Mouse (Mus musculus): ENCODE data around the gene Slc41a2. TPM values are rescaled to one million over a fixed set of nuclear protein-coding genes. Genes with fewer than 3 reads are reported as not detected.

Slc41a2 gene
- total and polyA plus RNA-seq, 2 experiments from 2014 or later, result 11.9 to 42.0 TPM

GRCm38 (mm10) chr10:83346359-83346736 is 8.7 kb upstream of the Slc41a2 start:
- WGBS, result 80% methylated on average over 5 of the region's 5 CpGs
- no peak for TF ChIP-seq CTCF (IDR thresholded peaks at IDR 0.05)
- Histone ChIP-seq H3K4me3 (ENCODE audit: low read depth, low read length) (no peak overlapping the region), H3K27me3 (ENCODE audit: insufficient read depth, low read length) (no peaks in the 10 kb centered on the region), H3K4me1 (ENCODE audit: insufficient read depth, low read length) (no peaks in the 10 kb centered on the region), H3K4me2 (ENCODE audit: low read depth, low read length, poor library complexity, severe bottlenecking) (no peak overlapping the region), H3K36me3 (ENCODE audit: insufficient read depth, low read length) (no peaks in the 10 kb centered on the region), H3K9me3 (ENCODE audit: low read length) (no peaks in the 10 kb centered on the region), H3K27ac (ENCODE audit: low read depth, low read length) (no peak overlapping the region), H3K9ac (replicated peaks; ENCODE audit: low read length, poor library complexity, severe bottlenecking) (no peak overlapping the region)
- ATAC-seq (ENCODE audit: low FRiP score) (no peak), DNase-seq (ENCODE audit: low spot score) (no peak)

- 43% methylated on average over 7 of the region's 7 CpGs for WGBS
- H3K27me3 ChIP-seq (ENCODE audit: insufficient read depth, low read length), result no peaks in the 10 kb centered on the region
- no peaks in the 10 kb centered on the region for H3K4me1 ChIP-seq (ENCODE audit: insufficient read depth, low read length)
- H3K36me3 ChIP-seq (ENCODE audit: insufficient read depth, low read length), result no peaks in the 10 kb centered on the region
- H3K4me3 ChIP-seq (ENCODE audit: low read depth, low read length), result no peak overlapping the region
- no peak overlapping the region for H3K27ac ChIP-seq (ENCODE audit: low read depth, low read length)
- H3K9ac ChIP-seq (replicated peaks; ENCODE audit: low read length, poor library complexity, severe bottlenecking), result no peak overlapping the region
- no peak for TF ChIP-seq CTCF (IDR thresholded peaks at IDR 0.05)
- DNase-seq (ENCODE audit: low spot score) (no peak), ATAC-seq (ENCODE audit: low FRiP score) (no peak)
- no peaks in the 10 kb centered on the region for H3K9me3 ChIP-seq (ENCODE audit: low read length)
- no peak overlapping the region for H3K4me2 ChIP-seq (ENCODE audit: low read depth, low read length, poor library complexity, severe bottlenecking)
Measured at GRCm38 (mm10) chr10:83345693-83346358, 8.1 kb upstream of the Slc41a2 start.

GRCm38 (mm10) chr10:83343828-83344685 is 6.4 kb upstream of the Slc41a2 start:
- Histone ChIP-seq H3K27me3 (ENCODE audit: insufficient read depth, low read length) (no peaks in the 10 kb centered on the region), H3K9me3 (ENCODE audit: low read length) (no peaks in the 10 kb centered on the region), H3K4me3 (ENCODE audit: low read depth, low read length) (no peak overlapping the region), H3K4me2 (ENCODE audit: low read depth, low read length, poor library complexity, severe bottlenecking) (no peak overlapping the region), H3K36me3 (ENCODE audit: insufficient read depth, low read length) (no peaks in the 10 kb centered on the region), H3K9ac (replicated peaks; ENCODE audit: low read length, poor library complexity, severe bottlenecking) (no peak overlapping the region), H3K27ac (ENCODE audit: low read depth, low read length) (no peak overlapping the region), H3K4me1 (ENCODE audit: insufficient read depth, low read length) (no peaks in the 10 kb centered on the region)
- no peak for TF ChIP-seq CTCF (IDR thresholded peaks at IDR 0.05)
- WGBS, result 35% methylated on average over 2 of the region's 2 CpGs
- no peak for ATAC-seq (ENCODE audit: low FRiP score)
- no peak for DNase-seq (ENCODE audit: low spot score)

- no peak overlapping the region for H3K27ac ChIP-seq (ENCODE audit: low read depth, low read length)
- no peak overlapping the region for H3K4me3 ChIP-seq (ENCODE audit: low read depth, low read length)
- H3K4me2 ChIP-seq (ENCODE audit: low read depth, low read length, poor library complexity, severe bottlenecking), result no peak overlapping the region
- DNase-seq (ENCODE audit: low spot score), result no peak
- H3K27me3 ChIP-seq (ENCODE audit: insufficient read depth, low read length), result no peaks in the 10 kb centered on the region
- no peaks in the 10 kb centered on the region for H3K4me1 ChIP-seq (ENCODE audit: insufficient read depth, low read length)
- 88% methylated on average over 5 of the region's 5 CpGs for WGBS
- no peak for ATAC-seq (ENCODE audit: low FRiP score)
- H3K9ac ChIP-seq (replicated peaks; ENCODE audit: low read length, poor library complexity, severe bottlenecking), result no peak overlapping the region
- no peaks in the 10 kb centered on the region for H3K36me3 ChIP-seq (ENCODE audit: insufficient read depth, low read length)
- TF ChIP-seq CTCF (IDR thresholded peaks at IDR 0.05), result no peak
- no peaks in the 10 kb centered on the region for H3K9me3 ChIP-seq (ENCODE audit: low read length)
Measured at GRCm38 (mm10) chr10:83343171-83343570, 5.5 kb upstream of the Slc41a2 start.

- H3K4me3 ChIP-seq (ENCODE audit: low read depth, low read length), result no peak overlapping the region
- no peaks in the 10 kb centered on the region for H3K9me3 ChIP-seq (ENCODE audit: low read length)
- H3K27me3 ChIP-seq (ENCODE audit: insufficient read depth, low read length), result no peaks in the 10 kb centered on the region
- H3K27ac ChIP-seq (ENCODE audit: low read depth, low read length), result no peak overlapping the region
- no peak overlapping the region for H3K4me2 ChIP-seq (ENCODE audit: low read depth, low read length, poor library complexity, severe bottlenecking)
- no peaks in the 10 kb centered on the region for H3K36me3 ChIP-seq (ENCODE audit: insufficient read depth, low read length)
- DNase-seq (ENCODE audit: low spot score) (no peak), ATAC-seq (ENCODE audit: low FRiP score) (no peak)
- H3K9ac ChIP-seq (replicated peaks; ENCODE audit: low read length, poor library complexity, severe bottlenecking), result no peak overlapping the region
- WGBS, result 29% methylated on average over 2 of the region's 2 CpGs
- TF ChIP-seq CTCF (IDR thresholded peaks at IDR 0.05), result no peak
- H3K4me1 ChIP-seq (ENCODE audit: insufficient read depth, low read length), result no peaks in the 10 kb centered on the region
Measured at GRCm38 (mm10) chr10:83341226-83341625, 3.5 kb upstream of the Slc41a2 start.

- H3K4me3 ChIP-seq (ENCODE audit: low read depth, low read length), result peak overlapping the region; percentile 77
- no peak for TF ChIP-seq CTCF (IDR thresholded peaks at IDR 0.05)
- peaks cover 4% of the 10 kb centered on the region; the same call in 1 of the 2 replicates for H3K27me3 ChIP-seq (ENCODE audit: insufficient read depth, low read length)
- DNase-seq (ENCODE audit: low spot score) (no peak), ATAC-seq (ENCODE audit: low FRiP score) (no peak)
- H3K27ac ChIP-seq (ENCODE audit: low read depth, low read length), result peak overlapping the region; percentile 84
- no peaks in the 10 kb centered on the region for H3K4me1 ChIP-seq (ENCODE audit: insufficient read depth, low read length)
- peak overlapping the region; percentile 93 for H3K9ac ChIP-seq (replicated peaks; ENCODE audit: low read length, poor library complexity, severe bottlenecking)
- H3K4me2 ChIP-seq (ENCODE audit: low read depth, low read length, poor library complexity, severe bottlenecking), result peak overlapping the region; percentile 72
- H3K36me3 ChIP-seq (ENCODE audit: insufficient read depth, low read length), result no peaks in the 10 kb centered on the region
- H3K9me3 ChIP-seq (ENCODE audit: low read length), result no peaks in the 10 kb centered on the region
- WGBS, result 52% methylated on average over 8 of the region's 9 CpGs
Measured at GRCm38 (mm10) chr10:83337971-83338598, 403 bp upstream of the Slc41a2 start.
